In the genomic region with DNA sequence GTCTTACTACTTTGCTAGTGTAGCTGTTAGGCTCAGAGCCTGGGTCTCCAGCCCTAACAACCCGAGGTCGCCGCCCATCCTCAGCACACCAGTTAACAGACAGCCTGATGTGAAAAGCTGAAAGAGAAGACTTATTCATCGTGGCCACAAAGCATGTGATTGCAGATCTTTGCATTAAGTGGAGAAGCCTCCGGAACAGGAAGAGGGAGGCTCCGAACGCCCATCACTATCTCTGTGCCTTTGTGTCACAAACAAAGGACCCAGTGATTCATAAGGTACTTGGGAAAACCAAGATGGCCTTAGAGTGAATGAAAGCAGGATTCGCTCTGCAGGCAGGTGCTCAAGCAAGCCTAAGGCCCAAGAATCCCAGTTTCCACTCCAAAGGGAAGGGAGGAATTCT, we compare ENCODE assay signal across 19 mouse cellular contexts. TPM values are rescaled to one million over a fixed set of nuclear protein-coding genes. Genes with fewer than 3 reads are reported as not detected.
DNase-seq lines count a peak whose midpoint lies in the region; ATAC-seq and TF ChIP-seq lines count a peak whose summit lies in the region.
"Had no signal": no experiment of that assay in that cellular context is flagged by ENCODE, and none has a peak within 500 bp of the region (broad histone marks: within the 10 kb centered on the region; RNA-seq: fewer than 3 reads in every experiment).

No protein-coding gene starts in this region.

- no peak for TF ChIP-seq EP300 in lung, postnatal 0 days (IDR thresholded peaks at IDR 0.05)

- 44% methylated on average over 8 of the region's 8 CpGs for WGBS in hindbrain, embryonic 10.5 days
- WGBS in hindbrain, embryonic 13.5 days = 41% methylated on average over 8 of the region's 8 CpGs
- 77% methylated on average over 8 of the region's 8 CpGs for WGBS in lung, postnatal 0 days
- WGBS in stomach, embryonic 16.5 days = 84% methylated on average over 8 of the region's 8 CpGs

- H3K9me3 ChIP-seq in hindbrain, embryonic 10.5 days = no peaks in the 10 kb centered on the region
- H3K9me3 ChIP-seq in hindbrain, embryonic 13.5 days = no peaks in the 10 kb centered on the region
- H3K9me3 ChIP-seq in lung, postnatal 0 days (ENCODE audit: low read length) = no peaks in the 10 kb centered on the region
- H3K9me3 ChIP-seq in stomach, embryonic 16.5 days (replicated peaks; ENCODE audit: control insufficient read depth, low read length) = no peaks in the 10 kb centered on the region
- H3K9me3 ChIP-seq: embryonic facial prominence, embryonic 10.5 days; forebrain, embryonic 15.5 days; G1E; heart, embryonic 13.5 days had no signal

- no peak overlapping the region for H3K4me3 ChIP-seq in hindbrain, embryonic 10.5 days
- no peak overlapping the region for H3K4me3 ChIP-seq in hindbrain, embryonic 13.5 days
- no peak overlapping the region for H3K4me3 ChIP-seq in lung, postnatal 0 days (ENCODE audit: low read depth, low read length)
- no peak overlapping the region for H3K4me3 ChIP-seq in stomach, embryonic 16.5 days (replicated peaks; ENCODE audit: low read length)
- H3K4me3 ChIP-seq: embryonic facial prominence, embryonic 10.5 days; forebrain, embryonic 15.5 days; heart, embryonic 13.5 days had no signal

- H3K4me1 ChIP-seq in hindbrain, embryonic 10.5 days (replicated peaks) = peaks cover 13% of the 10 kb centered on the region; the same call in 1 of the 2 replicates
- no peaks in the 10 kb centered on the region for H3K4me1 ChIP-seq in hindbrain, embryonic 13.5 days (replicated peaks)
- no peaks in the 10 kb centered on the region; the same call in 1 of the 2 replicates for H3K4me1 ChIP-seq in lung, postnatal 0 days (ENCODE audit: insufficient read depth, low read depth, low read length)
- peaks cover 6% of the 10 kb centered on the region; the same call in 1 of the 2 replicates for H3K4me1 ChIP-seq in stomach, embryonic 16.5 days (ENCODE audit: control insufficient read depth, insufficient read depth, low read length)
- H3K4me1 ChIP-seq: forebrain, embryonic 15.5 days had no signal

- H3K36me3 ChIP-seq in hindbrain, embryonic 10.5 days = no peaks in the 10 kb centered on the region
- no peaks in the 10 kb centered on the region for H3K36me3 ChIP-seq in hindbrain, embryonic 13.5 days
- no peaks in the 10 kb centered on the region for H3K36me3 ChIP-seq in lung, postnatal 0 days (ENCODE audit: insufficient read depth, low read length)
- H3K36me3 ChIP-seq in stomach, embryonic 16.5 days (ENCODE audit: control insufficient read depth, insufficient read depth, low read length) = no peaks in the 10 kb centered on the region
- H3K36me3 ChIP-seq: embryonic facial prominence, embryonic 10.5 days; forebrain, embryonic 15.5 days; G1E; heart, embryonic 13.5 days had no signal

- no peak for ATAC-seq in hindbrain, embryonic 13.5 days (ENCODE audit: low FRiP score)
- ATAC-seq in lung, postnatal 0 days = no peak
- no peak for ATAC-seq in stomach, embryonic 16.5 days (ENCODE audit: insufficient read depth, low FRiP score)
- ATAC-seq: activated CD4-positive, CD25-positive, alpha-beta regulatory T cell, adult 4 months; forebrain, embryonic 15.5 days had no signal

- peaks cover 53% of the 10 kb centered on the region for H3K27me3 ChIP-seq in hindbrain, embryonic 10.5 days (ENCODE audit: insufficient read depth, poor library complexity, severe bottlenecking)
- no peaks in the 10 kb centered on the region for H3K27me3 ChIP-seq in hindbrain, embryonic 13.5 days
- no peaks in the 10 kb centered on the region for H3K27me3 ChIP-seq in lung, postnatal 0 days (replicated peaks; ENCODE audit: insufficient read depth, low read length)
- no peaks in the 10 kb centered on the region for H3K27me3 ChIP-seq in stomach, embryonic 16.5 days (ENCODE audit: control insufficient read depth, insufficient read depth, low read length)
- H3K27me3 ChIP-seq: forebrain, embryonic 15.5 days; heart, embryonic 13.5 days had no signal

- no peak overlapping the region for H3K27ac ChIP-seq in hindbrain, embryonic 10.5 days
- no peak overlapping the region for H3K27ac ChIP-seq in hindbrain, embryonic 13.5 days
- H3K27ac ChIP-seq in lung, postnatal 0 days (ENCODE audit: low read length) = peak overlapping the region; percentile 95
- peak overlapping the region; percentile 90 for H3K27ac ChIP-seq in stomach, embryonic 16.5 days (ENCODE audit: low read length)
- H3K27ac ChIP-seq: embryonic facial prominence, embryonic 10.5 days; forebrain, embryonic 15.5 days; heart, embryonic 13.5 days; hindbrain, embryonic 14.5 days had no signal

- TF ChIP-seq CTCF in lung, postnatal 0 days (IDR thresholded peaks at IDR 0.05) = no peak

- H3K4me2 ChIP-seq in hindbrain, embryonic 13.5 days = no peak overlapping the region
- no peak overlapping the region for H3K4me2 ChIP-seq in lung, postnatal 0 days (replicated peaks; ENCODE audit: low read depth, low read length)
- H3K4me2 ChIP-seq in stomach, embryonic 16.5 days (ENCODE audit: low read depth, low read length) = no peak overlapping the region
- H3K4me2 ChIP-seq: forebrain, embryonic 15.5 days; heart, embryonic 13.5 days; hindbrain, embryonic 14.5 days had no signal

- peak; percentile 8 for DNase-seq in hindbrain, embryonic 10.5 days (ENCODE audit: low spot score)
- no peak for DNase-seq in lung, postnatal 0 days (ENCODE audit: low spot score)
- no peak for DNase-seq in lung, postnatal 14 days
- DNase-seq in urinary bladder, postnatal 36 days (ENCODE audit: low spot score in 2 of 2) = no peak
- DNase-seq in heart, postnatal 14 days = no peak
- DNase-seq: adrenal gland, postnatal 25 days; cerebellum, adult 2 months; cerebellum, postnatal 10 days; gastrocnemius, postnatal 36 days; heart, adult 11 months; heart, postnatal 4 days had no signal

- H3K9ac ChIP-seq in hindbrain, embryonic 13.5 days = no peak overlapping the region
- no peak overlapping the region for H3K9ac ChIP-seq in lung, postnatal 0 days (replicated peaks; ENCODE audit: low read depth)
- H3K9ac ChIP-seq in stomach, embryonic 16.5 days (ENCODE audit: low read length) = no peak overlapping the region
- H3K9ac ChIP-seq: forebrain, embryonic 15.5 days; heart, embryonic 13.5 days; hindbrain, embryonic 14.5 days had no signal

- intact Hi-C loops in heart, postnatal 14 days (cut with DNase I) = no loop called here

RNA-seq across cellular contexts. Expression of a gene that starts 26.7 kb away (rescaled TPM):
- 0.33 and 0.98 TPM in 2 replicates for polyA plus RNA-seq in hindbrain, embryonic 10.5 days (2016; fragmentation: Nextera tagmentation; extraction: Ambion mirVana)
- 0.78 and 1.3 TPM in 2 replicates for polyA plus RNA-seq in hindbrain, embryonic 13.5 days (2015; fragmentation: Nextera tagmentation; extraction: Ambion mirVana)
- polyA plus RNA-seq in lung, postnatal 0 days (2015; fragmentation: Nextera tagmentation; extraction: Ambion mirVana) = 45.4 and 48.7 TPM in 2 replicates
- polyA plus RNA-seq in stomach, embryonic 16.5 days (2015; fragmentation: Nextera tagmentation; extraction: Ambion mirVana) = 41.5 and 49.4 TPM in 2 replicates
- total RNA-seq in heart, postnatal 14 days (2021) = under 1 TPM; 0.10 to 0.24 TPM
- total RNA-seq: gastrocnemius, postnatal 36 days had no signal
- polyA plus RNA-seq: activated CD4-positive, CD25-positive, alpha-beta regulatory T cell, adult 4 months; G1E had no signal

Comparison
In these comparisons a context has a peak if more than half of its experiments do, and no peak if none do; other contexts are left out.
1. H3K27ac ChIP-seq: peak in lung, postnatal 0 days (single experiment) and stomach, embryonic 16.5 days (single experiment); none in hindbrain, embryonic 10.5 days (single experiment) and hindbrain, embryonic 13.5 days (single experiment).
2. RNA of a gene that starts 26.7 kb away (polyA plus RNA-seq): 45.4 to 48.7 TPM in lung, postnatal 0 days and 41.5 to 49.4 TPM in stomach, embryonic 16.5 days; 0.78 to 1.3 TPM in hindbrain, embryonic 13.5 days and 0.33 to 0.98 TPM in hindbrain, embryonic 10.5 days; every median in the first group is over 10 times any median in the second.